Mouse (Mus musculus): Measurements from ENCODE around the gene Tubb2b. TPM values are rescaled to one million over a fixed set of nuclear protein-coding genes. Genes with fewer than 3 reads are reported as not detected.

Gene Tubb2b
- polyA plus RNA-seq, 1 experiment from 2014 or later = 795 TPM

DNA sequence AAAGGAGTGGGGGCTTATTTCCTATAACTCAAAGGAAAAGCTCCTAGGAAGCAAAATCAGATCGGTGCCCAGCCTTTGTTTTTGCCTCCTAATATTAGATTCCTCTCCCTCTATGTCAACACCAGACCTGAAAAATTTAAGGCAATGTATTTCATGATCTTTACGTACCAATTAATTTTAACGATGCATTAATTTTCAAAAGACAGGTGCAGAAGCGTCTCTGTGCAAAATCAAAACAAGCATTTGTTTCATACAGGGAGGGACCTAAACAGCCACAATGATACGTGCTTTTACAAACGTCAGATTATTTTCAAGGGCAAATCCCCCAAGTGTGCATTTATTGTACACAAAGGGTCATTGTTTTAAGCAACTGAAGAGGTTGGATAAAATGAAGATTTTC lies 2.6 kb upstream of the Tubb2b start:
- H3K4me1 ChIP-seq (replicated peaks) = peaks cover 55% of the 10 kb centered on the region
- peak overlapping the region; percentile 100 for H3K9ac ChIP-seq
- peak overlapping the region; percentile 96 for H3K4me3 ChIP-seq
- H3K36me3 ChIP-seq = peaks cover 7% of the 10 kb centered on the region; the same call in 1 of the 2 replicates
- WGBS = 10% methylated on average over 6 of the region's 6 CpGs
- no peaks in the 10 kb centered on the region for H3K9me3 ChIP-seq
- H3K27ac ChIP-seq = peak overlapping the region; percentile 100
- no peaks in the 10 kb centered on the region for H3K27me3 ChIP-seq
- H3K4me2 ChIP-seq = peak overlapping the region; percentile 83
- ATAC-seq (ENCODE audit: low FRiP score) = no peak

DNA sequence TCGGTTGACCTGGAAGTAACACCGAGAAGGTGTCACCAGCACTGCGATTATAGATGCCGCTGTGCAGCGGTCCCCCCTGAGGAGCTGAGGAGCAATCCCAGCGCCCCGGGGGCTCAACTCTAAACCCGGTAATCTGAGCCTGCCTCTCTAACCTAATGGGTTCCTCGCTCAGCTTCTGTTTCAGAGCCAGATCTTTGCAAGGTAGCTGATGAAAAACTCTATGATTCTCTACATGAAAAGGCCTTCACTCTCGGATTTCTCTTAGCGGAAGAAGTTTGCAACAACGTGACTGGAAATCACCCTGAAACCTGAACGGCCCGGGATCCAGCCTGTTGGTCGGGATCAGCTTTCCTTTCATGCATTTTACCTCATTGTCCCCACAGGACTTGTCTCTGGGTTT lies 2.0 kb upstream of the Tubb2b start:
- H3K4me3 ChIP-seq = peak overlapping the region; percentile 96
- H3K4me2 ChIP-seq = peak overlapping the region; percentile 83
- H3K9me3 ChIP-seq = no peaks in the 10 kb centered on the region
- peak overlapping the region; percentile 100 for H3K9ac ChIP-seq
- no peak for ATAC-seq (ENCODE audit: low FRiP score)
- H3K27me3 ChIP-seq = no peaks in the 10 kb centered on the region
- peak overlapping the region; percentile 100 for H3K27ac ChIP-seq
- H3K36me3 ChIP-seq = peaks cover 8% of the 10 kb centered on the region; the same call in 1 of the 2 replicates
- WGBS = under 1% methylated on average over 15 of the region's 15 CpGs
- H3K4me1 ChIP-seq (replicated peaks) = peaks cover 50% of the 10 kb centered on the region

DNA sequence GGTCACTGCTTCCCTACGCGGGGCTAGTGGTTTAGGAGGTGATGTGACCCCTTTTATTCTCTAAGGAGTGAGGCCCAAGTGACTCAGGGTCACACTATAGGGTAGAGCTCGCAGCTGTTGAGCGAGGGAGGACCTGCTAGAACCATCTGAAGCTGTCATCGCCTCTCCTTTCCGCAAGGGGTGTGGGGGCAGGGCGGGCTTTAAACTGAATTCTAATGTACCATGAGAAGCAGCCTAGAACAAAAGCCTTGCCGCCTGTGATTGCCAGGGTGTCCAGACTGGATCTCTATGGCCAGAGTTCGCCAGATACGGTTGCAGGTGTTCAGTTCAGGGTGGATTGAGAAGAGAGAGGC lies 1.4 kb upstream of the Tubb2b start:
- H3K36me3 ChIP-seq = peaks cover 10% of the 10 kb centered on the region
- peak overlapping the region; percentile 83 for H3K4me2 ChIP-seq
- no peaks in the 10 kb centered on the region for H3K27me3 ChIP-seq
- peak; percentile 34 for ATAC-seq (ENCODE audit: low FRiP score)
- no peaks in the 10 kb centered on the region for H3K9me3 ChIP-seq
- peak overlapping the region; percentile 100 for H3K27ac ChIP-seq
- peak overlapping the region; percentile 96 for H3K4me3 ChIP-seq
- 1% methylated on average over 10 of the region's 10 CpGs for WGBS
- H3K4me1 ChIP-seq (replicated peaks) = peaks cover 43% of the 10 kb centered on the region
- H3K9ac ChIP-seq = peak overlapping the region; percentile 100

DNA sequence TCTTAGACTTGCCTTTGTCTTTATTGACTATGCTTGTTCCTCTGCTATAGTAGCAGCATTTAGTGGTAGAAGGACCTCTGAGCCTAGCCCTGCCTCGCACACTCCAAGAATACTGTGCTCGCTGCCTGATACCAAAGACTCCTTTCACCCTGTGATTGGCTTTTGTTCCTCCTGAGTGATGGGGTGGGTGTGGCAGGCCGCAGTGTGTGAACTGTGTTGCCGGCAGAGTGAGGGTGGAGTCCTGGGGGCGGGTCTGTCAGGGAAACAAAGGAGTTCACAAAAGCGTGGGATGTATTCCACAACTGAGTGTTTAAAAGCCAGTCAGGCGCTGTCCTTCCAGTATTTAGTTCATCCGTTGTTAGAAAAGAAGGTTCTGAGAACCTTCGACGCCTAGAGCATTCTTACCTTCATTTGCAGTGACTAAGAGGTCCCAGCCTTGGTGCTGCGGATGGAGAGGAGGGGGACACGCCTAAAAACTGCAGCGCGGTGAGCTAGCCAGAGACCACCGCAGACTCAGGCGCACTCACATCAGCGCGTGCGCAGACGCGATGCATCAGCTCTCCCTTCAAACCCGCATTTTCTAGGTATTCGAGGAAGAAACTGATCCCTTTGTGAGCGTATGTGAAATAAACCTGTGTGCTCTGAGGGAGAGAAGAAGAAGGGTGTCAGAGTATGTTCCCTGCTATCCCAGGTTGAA lies 893 bp upstream of the Tubb2b start:
- H3K4me3 ChIP-seq = peak overlapping the region; percentile 96
- ATAC-seq (ENCODE audit: low FRiP score) = peak; percentile 73
- WGBS = under 1% methylated on average over 24 of the region's 24 CpGs
- H3K36me3 ChIP-seq = peaks cover 13% of the 10 kb centered on the region
- H3K4me2 ChIP-seq = peak overlapping the region; percentile 83
- H3K27ac ChIP-seq = peak overlapping the region; percentile 100
- no peaks in the 10 kb centered on the region for H3K9me3 ChIP-seq
- no peaks in the 10 kb centered on the region for H3K27me3 ChIP-seq
- peaks cover 38% of the 10 kb centered on the region for H3K4me1 ChIP-seq (replicated peaks)
- H3K9ac ChIP-seq = peak overlapping the region; percentile 100

DNA sequence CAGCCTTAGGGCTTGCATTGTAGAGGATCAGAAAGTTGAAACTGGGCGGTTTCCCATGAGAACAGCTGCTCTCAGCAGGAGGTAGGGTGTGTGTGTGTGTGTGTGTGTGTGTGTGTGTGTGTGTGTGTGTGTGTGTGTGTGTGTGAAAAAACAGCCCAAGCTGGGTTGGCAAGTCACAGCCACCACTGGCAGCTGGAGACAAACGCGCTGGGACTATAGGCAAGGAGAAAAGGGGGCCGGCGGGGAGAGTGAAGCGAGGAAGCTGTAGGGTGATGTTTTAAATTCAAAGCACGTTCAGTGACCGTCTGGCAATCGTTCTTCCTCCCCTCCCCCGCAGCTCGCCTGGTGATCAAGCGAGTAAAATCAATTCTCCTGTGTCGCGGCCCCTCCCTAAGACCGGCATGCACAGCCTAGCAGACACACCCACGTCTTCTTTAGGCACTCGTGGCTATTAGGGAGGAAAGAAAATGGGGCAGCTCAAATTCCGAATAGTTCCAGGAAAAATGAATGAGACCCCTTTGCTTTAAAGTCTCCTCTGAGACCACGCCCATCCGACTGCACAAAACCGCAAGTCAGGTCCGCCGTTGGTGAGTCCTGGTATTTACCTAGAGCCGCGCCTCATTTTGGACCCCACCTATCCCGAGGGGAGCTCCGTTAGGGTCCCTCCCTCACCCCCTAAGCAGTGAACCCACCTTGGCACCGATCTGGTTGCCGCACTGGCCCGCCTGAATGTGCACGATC lies 611 bp downstream of the Tubb2b start:
- H3K9ac ChIP-seq = peak overlapping the region; percentile 100
- H3K4me3 ChIP-seq = peak overlapping the region; percentile 96
- H3K4me1 ChIP-seq (replicated peaks) = peaks cover 38% of the 10 kb centered on the region
- no peaks in the 10 kb centered on the region for H3K9me3 ChIP-seq
- peak; percentile 9 for ATAC-seq (ENCODE audit: low FRiP score)
- H3K27me3 ChIP-seq = no peaks in the 10 kb centered on the region
- H3K27ac ChIP-seq = peak overlapping the region; percentile 100
- peak overlapping the region; percentile 83 for H3K4me2 ChIP-seq
- H3K36me3 ChIP-seq = peaks cover 23% of the 10 kb centered on the region
- under 1% methylated on average over 31 of the region's 31 CpGs for WGBS

DNA sequence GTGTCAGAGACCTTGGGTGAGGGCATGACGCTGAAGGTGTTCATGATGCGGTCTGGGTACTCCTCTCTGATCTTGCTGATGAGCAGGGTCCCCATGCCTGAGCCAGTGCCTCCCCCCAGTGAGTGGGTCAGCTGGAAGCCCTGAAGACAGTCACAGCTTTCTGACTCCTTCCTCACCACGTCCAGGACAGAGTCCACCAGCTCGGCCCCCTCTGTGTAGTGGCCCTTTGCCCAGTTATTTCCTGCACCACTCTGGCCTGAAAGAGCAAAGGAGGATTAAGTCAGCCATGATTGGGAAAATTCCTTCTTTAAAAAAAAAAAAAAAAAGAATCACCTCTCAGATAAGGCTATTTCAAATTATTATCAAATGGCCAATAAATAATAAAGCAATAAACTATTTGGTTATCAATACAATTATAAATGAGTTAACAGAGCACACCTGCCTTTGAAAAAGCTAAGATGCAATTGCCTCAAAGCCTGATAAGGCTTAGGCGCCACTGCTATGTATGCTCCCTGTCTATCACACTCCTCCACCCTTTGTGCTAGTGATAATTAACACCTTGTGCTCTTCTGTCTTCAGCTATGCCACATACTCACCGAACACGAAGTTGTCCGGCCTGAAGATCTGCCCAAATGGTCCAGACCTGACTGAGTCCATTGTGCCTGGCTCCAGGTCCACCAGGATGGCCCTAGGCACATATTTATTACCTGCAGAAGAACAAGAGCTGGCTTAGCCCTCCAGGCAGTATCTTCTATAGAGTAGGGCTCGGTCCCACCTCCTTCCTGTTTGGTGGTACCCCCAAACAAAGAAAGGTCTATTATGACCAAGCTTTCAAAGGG lies 1.8 kb downstream of the Tubb2b start:
- Histone ChIP-seq H3K36me3 (peaks cover 33% of the 10 kb centered on the region), H3K27me3 (no peaks in the 10 kb centered on the region), H3K4me3 (peak overlapping the region; percentile 96), H3K27ac (peak overlapping the region; percentile 100), H3K4me2 (peak overlapping the region; percentile 83), H3K9me3 (no peaks in the 10 kb centered on the region), H3K4me1 (replicated peaks) (peaks cover 40% of the 10 kb centered on the region), H3K9ac (peak overlapping the region; percentile 100)
- WGBS = 14% methylated on average over 9 of the region's 9 CpGs
- no peak for ATAC-seq (ENCODE audit: low FRiP score)

DNA sequence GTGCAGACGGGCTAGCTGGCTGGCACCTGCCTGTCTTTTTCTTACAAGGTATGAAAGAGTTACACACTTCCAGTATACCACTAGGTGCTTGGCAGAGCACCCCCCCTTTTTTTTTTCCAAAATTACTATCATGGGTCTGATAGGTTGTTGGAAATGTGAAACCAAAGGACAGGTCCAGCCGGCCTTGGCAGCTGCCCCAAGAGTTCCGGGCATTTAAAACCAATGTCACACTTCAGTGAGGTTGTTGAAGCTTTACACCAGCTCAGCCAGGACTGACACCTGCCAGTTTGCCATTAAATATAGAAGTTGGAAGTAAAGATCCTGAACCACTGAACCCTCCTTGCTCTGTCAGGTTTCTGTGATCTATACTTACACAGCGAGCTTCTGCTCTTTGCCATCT lies 4.6 kb downstream of the Tubb2b start:
- Histone ChIP-seq H3K9me3 (no peaks in the 10 kb centered on the region), H3K27ac (peak overlapping the region; percentile 52; the same call in 1 of the 2 replicates), H3K36me3 (peaks cover 35% of the 10 kb centered on the region), H3K27me3 (no peaks in the 10 kb centered on the region), H3K9ac (peak overlapping the region; percentile 81), H3K4me3 (peak overlapping the region; percentile 54), H3K4me2 (peak overlapping the region; percentile 94), H3K4me1 (replicated peaks) (peaks cover 37% of the 10 kb centered on the region)
- no peak for ATAC-seq (ENCODE audit: low FRiP score)
- WGBS = 34% methylated on average over 4 of the region's 4 CpGs

DNA sequence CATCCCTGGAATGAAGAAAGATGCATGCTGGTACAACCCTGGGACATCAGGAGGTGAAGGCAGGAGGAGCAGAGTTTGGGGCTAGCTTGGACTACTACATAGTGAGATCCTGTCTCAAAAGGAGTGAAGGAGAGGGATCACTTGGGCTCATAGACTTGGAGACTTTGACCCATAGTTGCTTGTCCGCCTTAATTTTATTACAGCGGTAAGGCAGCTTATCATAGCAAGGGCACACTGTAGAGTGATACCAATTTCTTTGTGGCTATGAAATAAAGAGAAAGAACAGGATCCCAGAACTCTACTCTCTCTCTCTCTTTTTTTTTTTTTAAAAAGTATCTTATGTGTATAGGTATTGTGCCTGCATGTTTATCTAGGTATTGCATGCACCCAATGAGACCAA lies 9.7 kb downstream of the Tubb2b start:
- no peaks in the 10 kb centered on the region for H3K9me3 ChIP-seq
- H3K27ac ChIP-seq = no peak overlapping the region
- H3K9ac ChIP-seq = no peak overlapping the region
- no peak for ATAC-seq (ENCODE audit: low FRiP score)
- peaks cover 18% of the 10 kb centered on the region for H3K36me3 ChIP-seq
- H3K4me2 ChIP-seq = no peak overlapping the region
- H3K4me1 ChIP-seq (replicated peaks) = peaks cover 37% of the 10 kb centered on the region
- H3K27me3 ChIP-seq = no peaks in the 10 kb centered on the region
- no peak overlapping the region for H3K4me3 ChIP-seq
- 95% methylated on average over 2 of the region's 2 CpGs for WGBS

DNA sequence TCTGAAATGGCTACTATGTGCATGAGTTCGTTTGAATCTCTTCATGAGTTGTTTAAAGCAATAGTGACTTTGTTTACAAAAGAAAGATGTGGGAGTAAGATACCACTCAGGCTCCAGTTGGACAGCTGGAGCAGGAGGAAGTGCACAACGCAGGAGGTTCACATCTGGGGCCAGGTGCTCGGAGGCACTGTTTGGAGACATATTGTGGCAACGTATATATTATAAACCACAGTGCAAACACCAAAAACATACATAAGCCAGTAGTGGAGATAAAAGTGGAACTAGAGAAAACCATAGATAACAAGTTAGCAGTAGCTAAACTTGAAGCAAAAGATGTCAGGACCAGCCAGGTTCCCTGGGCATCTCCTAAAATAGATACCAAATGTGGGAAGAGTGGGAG lies 10.9 kb downstream of the Tubb2b start:
- no peak overlapping the region for H3K27ac ChIP-seq
- H3K9me3 ChIP-seq = no peaks in the 10 kb centered on the region
- H3K36me3 ChIP-seq = peaks cover 9% of the 10 kb centered on the region
- H3K4me3 ChIP-seq = no peak overlapping the region
- no peak overlapping the region for H3K9ac ChIP-seq
- no peaks in the 10 kb centered on the region for H3K27me3 ChIP-seq
- H3K4me1 ChIP-seq (replicated peaks) = peaks cover 26% of the 10 kb centered on the region
- H3K4me2 ChIP-seq = no peak overlapping the region
- 81% methylated on average over 4 of the region's 4 CpGs for WGBS
- no peak for ATAC-seq (ENCODE audit: low FRiP score)

DNA sequence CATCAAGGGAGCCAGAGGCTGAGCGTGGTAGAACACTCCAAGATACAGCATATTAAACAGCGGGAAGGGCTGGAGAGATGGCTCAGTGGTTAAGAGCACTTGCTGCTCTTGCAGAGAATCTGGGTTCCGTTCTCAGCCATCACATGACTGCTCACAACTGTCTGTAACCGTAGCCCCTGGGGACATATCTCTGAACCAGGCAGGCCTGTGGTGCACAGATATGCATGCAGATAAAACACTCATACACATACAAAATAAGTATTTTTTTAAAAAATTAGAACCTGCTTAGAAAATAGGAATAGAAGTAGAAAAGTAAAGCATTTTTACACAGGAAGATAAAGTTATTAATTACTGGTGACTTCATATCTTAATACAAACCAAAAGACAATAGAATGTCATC lies 11.4 kb downstream of the Tubb2b start:
- Histone ChIP-seq H3K4me1 (replicated peaks) (peaks cover 20% of the 10 kb centered on the region), H3K27me3 (no peaks in the 10 kb centered on the region), H3K27ac (no peak overlapping the region; the same call in 1 of the 2 replicates), H3K9ac (no peak overlapping the region), H3K36me3 (peaks cover 5% of the 10 kb centered on the region), H3K9me3 (no peaks in the 10 kb centered on the region), H3K4me3 (no peak overlapping the region), H3K4me2 (no peak overlapping the region)
- 78% methylated on average over 4 of the region's 4 CpGs for WGBS
- no peak for ATAC-seq (ENCODE audit: low FRiP score)

DNA sequence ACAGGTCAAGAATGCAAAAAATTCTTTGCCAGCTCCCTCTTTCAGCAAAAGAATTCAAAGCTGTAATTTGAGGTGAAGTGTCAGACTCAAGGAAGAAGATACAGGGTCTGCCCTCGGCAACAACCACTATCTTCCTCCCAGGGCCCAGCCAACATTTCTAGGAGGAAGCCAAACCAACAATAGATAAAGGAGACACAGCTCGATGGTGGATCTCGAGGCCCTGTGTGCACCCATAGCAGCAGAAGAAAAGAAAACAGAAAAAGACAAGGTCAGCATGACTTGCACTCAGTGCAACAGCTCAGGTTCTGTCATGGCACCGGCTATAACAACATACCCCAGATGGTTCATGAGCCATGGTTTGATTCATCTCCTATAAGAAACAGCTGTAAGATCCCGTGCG lies 13.8 kb downstream of the Tubb2b start:
- H3K4me2 ChIP-seq = no peak overlapping the region
- WGBS = 81% methylated on average over 6 of the region's 6 CpGs

DNA sequence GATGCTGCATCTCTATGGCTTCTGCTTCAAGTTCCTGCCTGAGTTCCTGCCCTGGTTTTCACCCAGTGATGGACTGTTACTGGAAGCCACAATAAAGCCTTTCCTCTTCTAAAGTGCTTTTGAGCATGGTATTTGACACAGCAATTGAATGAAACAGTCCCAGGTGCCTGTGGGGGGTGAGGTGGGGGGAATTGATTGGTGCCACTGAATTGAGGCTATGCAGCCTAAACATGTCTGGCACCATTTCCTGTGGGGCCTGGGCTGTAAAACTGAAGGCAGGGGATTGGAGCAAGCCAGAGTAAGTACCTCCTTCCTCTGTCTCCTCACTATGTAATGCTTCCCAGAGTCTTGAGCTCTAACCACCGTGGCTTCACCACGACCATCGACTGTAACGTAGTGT lies 15.6 kb downstream of the Tubb2b start:
- WGBS = 85% methylated on average over 4 of the region's 4 CpGs
- no peak for ATAC-seq (ENCODE audit: low FRiP score)

More for the DNA sequence above, 13.8 kb downstream of the Tubb2b start:
- H3K4me3 ChIP-seq = no peak overlapping the region
- H3K4me1 ChIP-seq (replicated peaks) = peaks cover 4% of the 10 kb centered on the region; the same call in 1 of the 2 replicates
- H3K27me3 ChIP-seq = no peaks in the 10 kb centered on the region
- H3K9ac ChIP-seq = no peak overlapping the region
- no peaks in the 10 kb centered on the region for H3K9me3 ChIP-seq
- H3K27ac ChIP-seq = no peak overlapping the region
- no peaks in the 10 kb centered on the region; the same call in 1 of the 2 replicates for H3K36me3 ChIP-seq
- no peak for ATAC-seq (ENCODE audit: low FRiP score)

More for the DNA sequence above, 15.6 kb downstream of the Tubb2b start:
- H3K4me2 ChIP-seq = no peak overlapping the region
- no peaks in the 10 kb centered on the region for H3K9me3 ChIP-seq
- peaks cover 7% of the 10 kb centered on the region; the same call in 1 of the 2 replicates for H3K4me1 ChIP-seq (replicated peaks)
- no peak overlapping the region for H3K27ac ChIP-seq
- no peak overlapping the region for H3K9ac ChIP-seq
- H3K27me3 ChIP-seq = no peaks in the 10 kb centered on the region
- no peaks in the 10 kb centered on the region for H3K36me3 ChIP-seq
- H3K4me3 ChIP-seq = no peak overlapping the region
